Mouse (Mus musculus) myocyte (in vitro differentiated cells): ENCODE results near the gene Slx1b. TPM values are rescaled to one million over a fixed set of nuclear protein-coding genes. Genes with fewer than 3 reads are reported as not detected.

ENCODE experiments used
- H3K27me3 ChIP-seq: one replicate; pipeline ENCODE4 v1.6.1; 2011; ENCODE audit not compliant: control insufficient read depth, insufficient read depth, insufficient read length
- H3K36me3 ChIP-seq: one replicate; pipeline ENCODE4 v1.6.1; 2011; ENCODE audit not compliant: control insufficient read depth, insufficient read depth
- H3K4me2 ChIP-seq: one replicate; pipeline ENCODE4 v1.6.1; 2011; ENCODE audit warnings: low read depth, control low read depth
- H3K4me3 ChIP-seq: one replicate; pipeline ENCODE4 v1.5.1; 2011; ENCODE audit warnings: mild to moderate bottlenecking, control low read depth, moderate library complexity
- H3K79me2 ChIP-seq: one replicate; pipeline ENCODE4 v1.6.1; 2011; ENCODE audit not compliant: control insufficient read depth, insufficient read depth
- H3ac ChIP-seq: one replicate; pipeline ENCODE4 v1.6.1; 2011; ENCODE audit not compliant: control insufficient read depth, insufficient read length
- CEBPB ChIP-seq: IDR thresholded peaks from 2 replicates; pipeline ENCODE4 v1.6.1; 2011; ENCODE audit warnings: mild to moderate bottlenecking, moderate library complexity; ENCODE audit not compliant: poor library complexity, insufficient read depth, severe bottlenecking
- E2F4 ChIP-seq: IDR thresholded peaks from one replicate; pipeline ENCODE4 v1.6.1; 2011; ENCODE audit warnings: mild to moderate bottlenecking, control low read depth, moderate library complexity; ENCODE audit not compliant: insufficient read depth
- MAX ChIP-seq: IDR thresholded peaks from one replicate; pipeline ENCODE4 v1.6.1; 2011; ENCODE audit warnings: low read depth, mild to moderate bottlenecking, control low read depth
- MYOD1 ChIP-seq, 3 experiments: IDR thresholded peaks; one replicate each; pipeline ENCODE4 v1.6.1; 2011; ENCODE audit warnings: control low read depth in 2 of 3, low read depth in 2 of 3, mild to moderate bottlenecking in 2 of 3, moderate library complexity in 1 of 3; ENCODE audit not compliant: insufficient read length in 2 of 3, control insufficient read depth in 1 of 3
- MYOG ChIP-seq, 3 experiments: IDR thresholded peaks; one replicate each; pipeline ENCODE4 v1.6.1; 2011; ENCODE audit warnings: control low read depth in 2 of 3, low read depth in 2 of 3, mild to moderate bottlenecking in 2 of 3; ENCODE audit not compliant: insufficient read length in 2 of 3, control insufficient read depth in 1 of 3, insufficient read depth in 1 of 3
- POLR2A ChIP-seq: IDR thresholded peaks from one replicate; pipeline ENCODE4 v1.6.1; 2011; ENCODE audit warnings: low read depth, mild to moderate bottlenecking, control low read depth, moderate library complexity; ENCODE audit not compliant: insufficient read length
- POLR2AphosphoS2 ChIP-seq: IDR thresholded peaks from one replicate; pipeline ENCODE4 v1.6.1; 2011; ENCODE audit warnings: low read depth, control low read depth; ENCODE audit not compliant: insufficient read length
- REST ChIP-seq: IDR thresholded peaks from one replicate; pipeline ENCODE4 v1.6.1; 2011; ENCODE audit warnings: mild to moderate bottlenecking, control low read depth, moderate library complexity; ENCODE audit not compliant: insufficient read depth, insufficient read length
- SRF ChIP-seq: IDR thresholded peaks from one replicate; pipeline ENCODE4 v1.6.1; 2011; ENCODE audit warnings: low read depth; ENCODE audit not compliant: control insufficient read depth, insufficient read length
- TCF12 ChIP-seq: IDR thresholded peaks from one replicate; pipeline ENCODE4 v1.6.1; 2011; ENCODE audit warnings: mild to moderate bottlenecking, control low read depth; ENCODE audit not compliant: poor library complexity, insufficient read depth, severe bottlenecking
- TCF3 ChIP-seq: IDR thresholded peaks from one replicate; pipeline ENCODE4 v1.6.1; 2011; ENCODE audit warnings: low read depth, control low read depth; ENCODE audit not compliant: insufficient read length
- USF1 ChIP-seq: IDR thresholded peaks from one replicate; pipeline ENCODE4 v1.6.1; 2011; ENCODE audit warnings: low read depth, mild to moderate bottlenecking, control low read depth, moderate library complexity
- polyA plus RNA-seq: library from polyadenylated mRNA; unstranded; fragments of >200 nt; fragmentation: generic; extraction: Trizol; gene quantifications from one replicate; pipeline ENCODE4 v1.2.1, GENCODE M21; 2012; ENCODE audit warnings: missing spikeins

Gene Slx1b
- polyA plus RNA-seq, 1 experiment: 5.8 TPM

DNA sequence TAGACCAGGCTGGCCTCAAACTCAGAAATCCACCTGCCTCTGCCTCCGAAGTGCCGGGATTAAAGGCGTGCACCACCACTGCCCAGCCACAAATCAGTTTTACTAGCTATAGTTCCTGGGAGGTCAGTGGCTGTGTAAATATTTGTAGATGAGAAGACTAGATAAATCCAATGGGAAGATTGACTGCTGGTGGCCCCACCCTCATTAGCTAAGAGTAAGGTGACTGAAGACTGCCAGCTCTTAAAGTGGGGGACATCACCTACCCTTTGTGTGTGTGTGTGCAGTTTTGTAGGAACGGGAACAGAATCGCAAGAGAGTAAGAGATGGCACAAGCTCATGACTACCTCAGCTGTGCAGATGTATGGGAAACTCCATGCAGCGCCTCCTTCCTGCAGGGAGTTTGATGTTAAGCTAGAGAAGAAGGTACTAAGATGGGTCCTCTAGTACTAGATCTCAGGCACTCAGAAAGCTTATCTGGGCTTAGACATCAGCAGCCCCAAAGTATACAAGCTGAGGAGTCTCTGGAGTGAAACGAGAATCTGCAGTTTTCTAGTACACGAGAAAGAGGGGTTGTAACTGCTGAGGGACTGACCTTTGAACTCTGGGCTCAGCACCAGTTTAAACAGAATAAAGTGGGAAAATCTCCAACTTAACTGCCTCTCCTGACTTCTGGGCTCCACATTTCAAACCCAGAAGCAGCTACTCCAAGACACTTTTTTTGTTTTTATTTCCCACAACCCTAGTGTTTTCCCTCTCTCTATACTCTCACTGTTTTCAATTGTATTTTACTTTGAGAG is 16.8 kb downstream of the Slx1b start:
- Histone ChIP-seq H3K4me3 (no peak overlapping the region), H3K79me2 (no peaks in the 10 kb centered on the region), H3K27me3 (no peaks in the 10 kb centered on the region), H3ac (no peak overlapping the region), H3K4me2 (no peak overlapping the region), H3K36me3 (no peaks in the 10 kb centered on the region)
- TF ChIP-seq SRF (no peak), MAX (no peak), CEBPB (no peak), POLR2AphosphoS2 (no peak), MYOD1 (IDR thresholded peaks at IDR 0.05; ENCODE audit: control insufficient read depth in 1 of 3, insufficient read length in 2 of 3, low read depth in 2 of 3) (no peak), TCF12 (no peak)

DNA sequence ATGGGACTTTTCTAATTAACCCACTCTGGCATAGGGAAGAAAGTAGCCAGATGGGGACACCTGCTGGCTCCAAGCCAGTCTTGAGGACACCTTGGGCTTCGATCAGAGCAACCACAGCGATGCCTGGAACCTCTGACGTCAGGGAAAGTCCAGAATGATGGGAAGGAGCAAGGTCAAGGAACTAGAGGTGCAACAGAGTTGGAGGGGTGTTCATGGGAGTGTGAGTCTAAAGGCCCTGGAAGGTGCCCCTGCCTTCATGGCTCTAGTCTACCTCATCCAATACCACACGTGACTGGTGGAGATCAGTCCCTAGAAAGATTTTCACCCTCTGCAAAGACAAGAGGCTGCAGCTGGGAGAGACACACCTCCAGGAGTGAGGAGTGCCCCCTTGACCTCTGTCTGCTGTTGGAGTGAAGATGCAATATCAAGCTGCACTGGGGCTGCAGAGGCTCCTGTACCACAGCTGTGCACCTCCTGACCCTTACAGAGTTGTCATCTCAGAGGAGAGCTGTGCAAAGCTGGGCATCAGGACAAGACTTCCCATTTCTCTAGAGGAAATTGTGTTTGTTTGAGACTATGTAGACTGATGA is 18.9 kb downstream of the Slx1b start:
- no peak overlapping the region for H3K4me2 ChIP-seq
- no peak for TF ChIP-seq TCF12
- TF ChIP-seq MAX: no peak
- TF ChIP-seq REST: no peak
- TF ChIP-seq MYOG (IDR thresholded peaks at IDR 0.05; ENCODE audit: control insufficient read depth in 1 of 3, insufficient read depth in 1 of 3, insufficient read length in 2 of 3, low read depth in 2 of 3): no peak
- no peak for TF ChIP-seq CEBPB
- no peak for TF ChIP-seq TCF3
- TF ChIP-seq POLR2AphosphoS2: no peak
- TF ChIP-seq POLR2A: no peak
- no peak for TF ChIP-seq SRF
- no peak for TF ChIP-seq USF1
- no peak for TF ChIP-seq MYOD1 (IDR thresholded peaks at IDR 0.05; ENCODE audit: control insufficient read depth in 1 of 3, insufficient read length in 2 of 3, low read depth in 2 of 3)
- no peak overlapping the region for H3ac ChIP-seq
- H3K27me3 ChIP-seq: no peaks in the 10 kb centered on the region
- peaks cover 5% of the 10 kb centered on the region for H3K36me3 ChIP-seq
- H3K4me3 ChIP-seq: no peak overlapping the region
- H3K79me2 ChIP-seq: no peaks in the 10 kb centered on the region

DNA sequence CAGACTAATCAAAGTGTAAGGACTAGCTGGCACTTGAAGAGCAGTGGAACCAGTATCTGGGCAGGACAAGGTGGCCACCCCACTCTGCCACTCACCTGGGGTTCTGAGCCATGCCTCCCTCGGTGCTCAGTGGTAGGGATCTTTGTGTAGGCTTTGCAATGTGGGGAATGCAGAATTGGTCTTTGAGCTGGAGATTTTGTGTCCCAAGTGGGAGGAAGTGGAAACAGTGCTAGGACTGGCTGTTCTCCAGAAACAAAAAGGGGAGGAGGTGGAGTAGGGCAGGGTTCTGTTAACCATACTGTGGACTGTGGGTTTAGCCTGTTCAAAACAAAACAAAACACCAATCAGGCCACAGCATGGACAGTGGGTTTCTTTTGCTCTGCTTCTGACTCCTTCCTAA is 19.4 kb downstream of the Slx1b start, which contains the start of gene Sult1a1:
Gene Sult1a1 (minus strand): TSS at position 226 of the 400 bp plus-strand sequence.
- H3K36me3 ChIP-seq: peaks cover 5% of the 10 kb centered on the region
- H3K4me3 ChIP-seq: no peak within 1 kb of the TSS
- no peaks in the 10 kb centered on the region for H3K27me3 ChIP-seq
- no peaks in the 10 kb centered on the region for H3K79me2 ChIP-seq
- H3K4me2 ChIP-seq: no peak within 1 kb of the TSS
- H3ac ChIP-seq: no peak within 1 kb of the TSS
- TF ChIP-seq SRF: no peak
- no peak for TF ChIP-seq POLR2AphosphoS2
- TF ChIP-seq USF1: no peak
- no peak for TF ChIP-seq CEBPB
- no peak for TF ChIP-seq E2F4
- no peak for TF ChIP-seq TCF12
- no peak for TF ChIP-seq MYOD1 (IDR thresholded peaks at IDR 0.05; ENCODE audit: control insufficient read depth in 1 of 3, insufficient read length in 2 of 3, low read depth in 2 of 3)
- no peak for TF ChIP-seq REST
- no peak for TF ChIP-seq MAX
- TF ChIP-seq TCF3: no peak
- no peak for TF ChIP-seq MYOG (IDR thresholded peaks at IDR 0.05; ENCODE audit: control insufficient read depth in 1 of 3, insufficient read depth in 1 of 3, insufficient read length in 2 of 3, low read depth in 2 of 3)
- TF ChIP-seq POLR2A: no peak

DNA sequence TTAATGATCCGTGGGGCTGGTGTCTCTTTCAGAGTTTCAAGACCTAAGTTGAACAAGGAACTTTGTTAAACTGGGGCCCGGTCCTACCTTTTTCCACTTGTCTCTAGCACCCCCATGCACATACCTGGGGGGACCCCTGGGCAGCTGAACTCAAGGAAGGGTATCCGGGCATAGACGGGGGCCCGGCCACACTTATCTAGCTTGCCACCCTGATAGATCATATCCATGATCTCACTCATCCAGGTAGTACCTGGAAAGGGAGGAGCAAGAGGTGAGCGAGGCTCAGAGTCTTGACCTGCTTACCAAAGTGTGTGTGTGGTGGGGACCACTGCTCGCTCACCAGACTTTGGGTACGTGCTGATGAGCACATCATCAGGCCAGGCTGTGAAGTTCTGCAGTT is 20.5 kb downstream of the Slx1b start:
- H3K79me2 ChIP-seq: no peaks in the 10 kb centered on the region
- no peaks in the 10 kb centered on the region for H3K27me3 ChIP-seq
- no peak for TF ChIP-seq REST
- TF ChIP-seq MAX: no peak
- no peak for TF ChIP-seq MYOD1 (IDR thresholded peaks at IDR 0.05; ENCODE audit: control insufficient read depth in 1 of 3, insufficient read length in 2 of 3, low read depth in 2 of 3)
- no peak for TF ChIP-seq CEBPB
- no peak for TF ChIP-seq USF1
- no peak for TF ChIP-seq E2F4
- no peak for TF ChIP-seq POLR2AphosphoS2
- no peak for TF ChIP-seq MYOG (IDR thresholded peaks at IDR 0.05; ENCODE audit: control insufficient read depth in 1 of 3, insufficient read depth in 1 of 3, insufficient read length in 2 of 3, low read depth in 2 of 3)
- no peak for TF ChIP-seq TCF3
- H3K4me2 ChIP-seq: no peak overlapping the region
- H3K36me3 ChIP-seq: peaks cover 5% of the 10 kb centered on the region
- H3ac ChIP-seq: no peak overlapping the region
- H3K4me3 ChIP-seq: no peak overlapping the region

DNA sequence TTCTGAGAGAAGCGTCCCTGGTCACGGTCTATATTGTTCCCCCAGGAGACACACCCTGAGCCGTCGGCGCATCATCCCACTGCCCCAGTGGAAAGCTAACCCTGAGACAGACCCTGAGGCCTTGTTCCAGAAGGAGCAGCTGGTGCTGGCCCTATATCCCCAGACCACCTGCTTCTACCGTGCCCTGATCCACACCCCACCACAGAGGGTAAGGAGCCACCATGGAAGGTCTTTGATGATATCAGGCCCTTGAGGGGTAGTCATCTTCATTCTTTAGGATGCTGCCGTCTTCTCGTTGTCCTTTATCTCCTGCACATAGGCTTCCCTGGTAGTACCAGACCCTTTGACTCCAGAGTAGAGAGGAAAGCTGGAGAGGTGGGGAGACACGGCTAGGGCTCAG is 23.5 kb downstream of the Slx1b start:
- H3K36me3 ChIP-seq: peaks cover 5% of the 10 kb centered on the region
- H3K4me3 ChIP-seq: no peak overlapping the region
- H3K4me2 ChIP-seq: no peak overlapping the region
- no peaks in the 10 kb centered on the region for H3K27me3 ChIP-seq
- H3ac ChIP-seq: no peak overlapping the region
- no peaks in the 10 kb centered on the region for H3K79me2 ChIP-seq
- TF ChIP-seq SRF (no peak), TCF12 (no peak), POLR2A (no peak), MYOD1 (IDR thresholded peaks at IDR 0.05; ENCODE audit: control insufficient read depth in 1 of 3, insufficient read length in 2 of 3, low read depth in 2 of 3) (no peak), TCF3 (no peak), MAX (no peak), MYOG (IDR thresholded peaks at IDR 0.05; ENCODE audit: control insufficient read depth in 1 of 3, insufficient read depth in 1 of 3, insufficient read length in 2 of 3, low read depth in 2 of 3) (no peak), POLR2AphosphoS2 (no peak), E2F4 (no peak), USF1 (no peak), REST (no peak), CEBPB (no peak)
